Mouse (Mus musculus) cerebellum, adult 8-10 months (tissue): ENCODE measurements around the gene Prkag2.

Source experiments
- DNase-seq: peaks from one replicate; pipeline ENCODE4 v3.0.0; 2022

The Prkag2 gene

GRCm38 (mm10) chr5:24813946-24814345 is 286.5 kb downstream of the Prkag2 start:
- DNase-seq: no peak

DNA sequence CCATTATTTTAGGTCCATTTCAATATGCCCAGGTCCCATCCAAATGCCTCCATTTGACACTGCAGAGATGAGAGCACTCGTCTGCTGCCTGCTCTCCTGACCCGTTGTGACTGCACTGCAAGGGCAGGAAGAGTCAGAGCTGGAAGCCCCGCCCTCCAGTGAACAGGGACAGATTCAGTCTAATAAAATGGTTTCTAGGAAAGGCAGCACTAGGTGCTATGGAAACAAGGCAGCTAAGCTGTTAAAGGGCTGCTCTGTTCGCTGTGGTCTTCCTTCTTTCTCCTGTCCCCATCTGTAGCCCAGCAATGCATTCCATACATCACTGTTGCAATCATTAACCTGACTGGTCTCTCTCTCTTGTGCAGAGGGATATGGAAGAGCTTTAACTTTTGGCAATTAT is 287.4 kb downstream of the Prkag2 start:
- no peak for DNase-seq
